In the genomic region with DNA sequence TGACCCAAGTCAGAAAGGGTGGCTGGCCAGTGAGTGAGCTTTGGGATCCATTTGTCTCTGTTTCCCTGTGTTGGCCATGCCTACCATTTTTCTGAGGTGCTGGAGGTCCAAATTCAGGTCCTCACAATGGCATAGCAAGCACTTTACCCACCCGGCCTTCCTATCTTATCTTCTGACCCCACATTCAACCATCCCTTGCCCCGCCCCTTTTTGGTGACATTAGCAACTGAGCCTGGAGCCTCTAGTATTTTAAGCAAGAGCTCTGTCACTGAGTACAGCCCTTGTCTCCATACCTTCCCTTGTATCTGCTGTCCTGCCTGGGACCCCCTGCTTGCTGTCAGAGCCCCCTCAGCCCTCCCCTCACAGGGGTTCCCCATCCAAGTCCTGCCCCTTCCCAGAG, we compare ENCODE assay signal across 20 mouse cellular contexts. TPM values are rescaled to one million over a fixed set of nuclear protein-coding genes. Genes with fewer than 3 reads are reported as not detected.
DNase-seq lines count a peak whose midpoint lies in the region; ATAC-seq lines count a peak whose summit lies in the region.
"Had no signal": no experiment of that assay in that cellular context is flagged by ENCODE, and none has a peak within 500 bp of the region (broad histone marks: within the 10 kb centered on the region; RNA-seq: fewer than 3 reads in every experiment).

No protein-coding gene starts in this region.

- H3K4me1 ChIP-seq in erythroblast, embryonic 14.5 days (ENCODE audit: control insufficient read depth): peaks cover 93% of the 10 kb centered on the region
- peaks cover 59% of the 10 kb centered on the region for H3K4me1 ChIP-seq in liver, embryonic 16.5 days (ENCODE audit: control insufficient read depth, low read depth, low read length)
- H3K4me1 ChIP-seq in kidney, embryonic 16.5 days (ENCODE audit: insufficient read depth, low read length): no peaks in the 10 kb centered on the region
- H3K4me1 ChIP-seq: embryonic facial prominence, embryonic 15.5 days; forebrain, embryonic 15.5 days; heart, embryonic 15.5 days; hindbrain, embryonic 12.5 days; midbrain, embryonic 10.5 days; neural tube, embryonic 13.5 days had no signal

- intact Hi-C loops in left cerebral cortex, postnatal 14 days (cut with DNase I): no loop called here

- ATAC-seq in liver, embryonic 16.5 days (ENCODE audit: low read depth): peak; percentile 77
- no peak for ATAC-seq in kidney, embryonic 16.5 days (ENCODE audit: low FRiP score, low TSS enrichment)
- ATAC-seq: forebrain, embryonic 15.5 days; inflammation-experienced regulatory T-cells, adult 6 months had no signal

- peaks cover 98% of the 10 kb centered on the region for H3K36me3 ChIP-seq in erythroblast, embryonic 14.5 days (ENCODE audit: control insufficient read depth)
- H3K36me3 ChIP-seq in liver, embryonic 16.5 days (ENCODE audit: control insufficient read depth, insufficient read depth): peaks cover 16% of the 10 kb centered on the region
- peaks cover 22% of the 10 kb centered on the region for H3K36me3 ChIP-seq in kidney, embryonic 16.5 days (ENCODE audit: insufficient read depth, low read length)

- WGBS in liver, embryonic 16.5 days (ENCODE audit: insufficient replicate concordance): 22% methylated on average over 2 of the region's 2 CpGs
- WGBS in kidney, embryonic 16.5 days: 92% methylated on average over 2 of the region's 2 CpGs

- H3K27me3 ChIP-seq in erythroblast, embryonic 14.5 days (ENCODE audit: control insufficient read depth): no peaks in the 10 kb centered on the region
- no peaks in the 10 kb centered on the region for H3K27me3 ChIP-seq in liver, embryonic 16.5 days (ENCODE audit: control insufficient read depth, insufficient read depth, low read depth, low read length)
- no peaks in the 10 kb centered on the region for H3K27me3 ChIP-seq in kidney, embryonic 16.5 days (ENCODE audit: insufficient read depth, low read length)
- H3K27me3 ChIP-seq: embryonic facial prominence, embryonic 15.5 days; forebrain, embryonic 15.5 days; heart, embryonic 15.5 days; hindbrain, embryonic 12.5 days; neural tube, embryonic 13.5 days had no signal

- peak overlapping the region; percentile 55 for H3K9ac ChIP-seq in liver, embryonic 16.5 days (ENCODE audit: low read depth, low read length)
- H3K9ac ChIP-seq in kidney, embryonic 16.5 days (replicated peaks; ENCODE audit: low read length): no peak overlapping the region
- H3K9ac ChIP-seq: embryonic facial prominence, embryonic 15.5 days; forebrain, embryonic 15.5 days; heart, embryonic 15.5 days; hindbrain, embryonic 12.5 days; neural tube, embryonic 13.5 days had no signal

- H3K4me3 ChIP-seq in erythroblast, embryonic 14.5 days (replicated peaks): peak overlapping the region; percentile 60
- peak overlapping the region; percentile 32 for H3K4me3 ChIP-seq in liver, embryonic 16.5 days (ENCODE audit: low read depth, low read length)
- no peak overlapping the region for H3K4me3 ChIP-seq in kidney, embryonic 16.5 days (ENCODE audit: low read length)
- H3K4me3 ChIP-seq: embryonic facial prominence, embryonic 15.5 days; forebrain, embryonic 15.5 days; heart, embryonic 15.5 days; hindbrain, embryonic 12.5 days; midbrain, embryonic 10.5 days; neural tube, embryonic 13.5 days had no signal

- H3K9me3 ChIP-seq in erythroblast, embryonic 14.5 days (ENCODE audit: control insufficient read depth, low read length): no peaks in the 10 kb centered on the region
- no peaks in the 10 kb centered on the region for H3K9me3 ChIP-seq in liver, embryonic 16.5 days (replicated peaks; ENCODE audit: control insufficient read depth, low read length)
- H3K9me3 ChIP-seq in kidney, embryonic 16.5 days (ENCODE audit: low read length): no peaks in the 10 kb centered on the region
- H3K9me3 ChIP-seq: embryonic facial prominence, embryonic 15.5 days; forebrain, embryonic 15.5 days; heart, embryonic 15.5 days; hindbrain, embryonic 12.5 days; midbrain, embryonic 10.5 days; neural tube, embryonic 13.5 days had no signal

- H3K4me2 ChIP-seq in liver, embryonic 16.5 days (ENCODE audit: low read depth, low read length): peak overlapping the region; percentile 68
- H3K4me2 ChIP-seq in kidney, embryonic 16.5 days (replicated peaks; ENCODE audit: low read depth, low read length): no peak overlapping the region
- H3K4me2 ChIP-seq: embryonic facial prominence, embryonic 15.5 days; forebrain, embryonic 15.5 days; heart, embryonic 15.5 days; hindbrain, embryonic 12.5 days; neural tube, embryonic 13.5 days had no signal

- H3K27ac ChIP-seq in liver, embryonic 16.5 days (ENCODE audit: low read length): peak overlapping the region; percentile 84
- H3K27ac ChIP-seq in kidney, embryonic 16.5 days (ENCODE audit: low read length): no peak overlapping the region
- H3K27ac ChIP-seq: embryonic facial prominence, embryonic 15.5 days; forebrain, embryonic 15.5 days; heart, embryonic 15.5 days; hindbrain, embryonic 12.5 days; midbrain, embryonic 10.5 days; neural tube, embryonic 13.5 days had no signal

- DNase-seq in spleen, adult 12 weeks (ENCODE audit: low spot score): peak; percentile 52
- no peak for DNase-seq in spleen, adult 18-20 months
- no peak for DNase-seq in left cerebral cortex, postnatal 14 days (ENCODE audit: low spot score in 2 of 2)
- no peak for DNase-seq in adrenal gland, postnatal 14 days
- DNase-seq: cerebellum, adult 18-20 months; layer of hippocampus, postnatal 36 days; lung, postnatal 14 days; right cerebral cortex, postnatal 14 days had no signal

RNA-seq across cellular contexts. Expression of gene Hipk4, which starts 12.3 kb away (rescaled TPM):
- 0.27 and 0.38 TPM in 2 replicates for polyA plus RNA-seq in erythroblast, embryonic 14.5 days (2012)
- 0.09 TPM in 1 of 2 replicates, not detected in the other for polyA plus RNA-seq in liver, embryonic 16.5 days (2015; fragmentation: Nextera tagmentation; extraction: Ambion mirVana)
- total RNA-seq in left cerebral cortex, postnatal 14 days (2021): not detected
- 0.70 and 0.73 TPM in 2 replicates for polyA plus RNA-seq in kidney, embryonic 16.5 days (2015; fragmentation: Nextera tagmentation; extraction: Ambion mirVana)
- total RNA-seq in adrenal gland, postnatal 14 days (2021): 0.44 and 0.64 TPM in 2 replicates
- total RNA-seq: layer of hippocampus, adult 18-20 months; layer of hippocampus, postnatal 36 days; liver, adult 2 months had no signal
- polyA plus RNA-seq: liver, adult 2 months had no signal

RNA-seq across cellular contexts. Expression of gene Pld3, which starts 17.6 kb away (rescaled TPM):
- polyA plus RNA-seq in erythroblast, embryonic 14.5 days (2012): 19.1 and 24.1 TPM in 2 replicates
- polyA plus RNA-seq in liver, embryonic 16.5 days (2015; fragmentation: Nextera tagmentation; extraction: Ambion mirVana): 85.0 and 101 TPM in 2 replicates
- 100 to 1,000 TPM; 805 to 820 TPM for total RNA-seq in left cerebral cortex, postnatal 14 days (2021)
- 121 and 122 TPM in 2 replicates for polyA plus RNA-seq in kidney, embryonic 16.5 days (2015; fragmentation: Nextera tagmentation; extraction: Ambion mirVana)
- 87.2 and 100 TPM in 2 replicates for total RNA-seq in adrenal gland, postnatal 14 days (2021)

RNA-seq across cellular contexts. Expression of gene 2310022A10Rik, which starts 17.6 kb away (rescaled TPM):
- 6.6 and 8.3 TPM in 2 replicates for polyA plus RNA-seq in erythroblast, embryonic 14.5 days (2012)
- 15.6 and 16.1 TPM in 2 replicates for polyA plus RNA-seq in liver, embryonic 16.5 days (2015; fragmentation: Nextera tagmentation; extraction: Ambion mirVana)
- total RNA-seq in left cerebral cortex, postnatal 14 days (2021): 10 to 100 TPM; 24.5 to 27.8 TPM
- 25.1 and 30.4 TPM in 2 replicates for polyA plus RNA-seq in kidney, embryonic 16.5 days (2015; fragmentation: Nextera tagmentation; extraction: Ambion mirVana)
- total RNA-seq in adrenal gland, postnatal 14 days (2021): 13.6 and 14.4 TPM in 2 replicates

RNA-seq across cellular contexts. Expression of gene Prx, which starts 36.3 kb away (rescaled TPM):
- 0.41 TPM in 2 replicates for polyA plus RNA-seq in erythroblast, embryonic 14.5 days (2012)
- polyA plus RNA-seq in liver, embryonic 16.5 days (2015; fragmentation: Nextera tagmentation; extraction: Ambion mirVana): 0.74 and 0.81 TPM in 2 replicates
- under 1 TPM; 0.57 to 0.66 TPM for total RNA-seq in left cerebral cortex, postnatal 14 days (2021)
- polyA plus RNA-seq in kidney, embryonic 16.5 days (2015; fragmentation: Nextera tagmentation; extraction: Ambion mirVana): 4.9 and 5.1 TPM in 2 replicates
- 2.7 and 3.5 TPM in 2 replicates for total RNA-seq in adrenal gland, postnatal 14 days (2021)
- total RNA-seq: liver, adult 2 months had no signal

RNA-seq across cellular contexts. Expression of gene Sertad1, which starts 48.7 kb away (rescaled TPM):
- polyA plus RNA-seq in erythroblast, embryonic 14.5 days (2012): 17.9 and 18.5 TPM in 2 replicates
- polyA plus RNA-seq in liver, embryonic 16.5 days (2015; fragmentation: Nextera tagmentation; extraction: Ambion mirVana): 29.2 and 31.6 TPM in 2 replicates
- 10 to 100 TPM in 1 of 2 experiments, 1 to 10 TPM in 1; 8.7 to 12.9 TPM for total RNA-seq in left cerebral cortex, postnatal 14 days (2021)
- polyA plus RNA-seq in kidney, embryonic 16.5 days (2015; fragmentation: Nextera tagmentation; extraction: Ambion mirVana): 42.3 and 45.8 TPM in 2 replicates
- 24.5 and 26.3 TPM in 2 replicates for total RNA-seq in adrenal gland, postnatal 14 days (2021)
